In genomic region chr7:102034904-102035303, GRCm38 (mm10) we compare ENCODE assay signal across 12 mouse cellular contexts. TPM values are rescaled to one million over a fixed set of nuclear protein-coding genes. Genes with fewer than 3 reads are reported as not detected.
A peak's percentile ranks its signal among the peaks of the same experiment; 100 is the strongest.
DNase-seq lines count a peak whose midpoint lies in the region; ATAC-seq and TF ChIP-seq lines count a peak whose summit lies in the region.
"Had no signal": no experiment of that assay in that cellular context is flagged by ENCODE, and none has a peak within 500 bp of the region (broad histone marks: within the 10 kb centered on the region; RNA-seq: fewer than 3 reads in every experiment).

No protein-coding gene starts in this region.

- H3K4me2 ChIP-seq in liver, postnatal 0 days (ENCODE audit: low read depth, low read length): no peak overlapping the region
- H3K4me2 ChIP-seq: embryonic facial prominence, embryonic 13.5 days; neural tube, embryonic 12.5 days had no signal

- H3K27ac ChIP-seq in liver, postnatal 0 days (ENCODE audit: low read depth): no peak overlapping the region
- H3K27ac ChIP-seq: embryonic facial prominence, embryonic 13.5 days; neural tube, embryonic 12.5 days had no signal

- peaks cover 61% of the 10 kb centered on the region for H3K36me3 ChIP-seq in liver, postnatal 0 days (replicated peaks; ENCODE audit: insufficient read depth, low read length)
- peaks cover 99% of the 10 kb centered on the region for H3K36me3 ChIP-seq in E14TG2a.4 (ENCODE audit: insufficient read depth, low read length)

- H3K9ac ChIP-seq in liver, postnatal 0 days (replicated peaks): no peak overlapping the region
- H3K9ac ChIP-seq: embryonic facial prominence, embryonic 13.5 days; neural tube, embryonic 12.5 days had no signal

- H3K27me3 ChIP-seq in liver, postnatal 0 days (ENCODE audit: insufficient read depth, low read length): no peaks in the 10 kb centered on the region
- no peaks in the 10 kb centered on the region for H3K27me3 ChIP-seq in E14TG2a.4 (ENCODE audit: insufficient read depth, low read length)
- H3K27me3 ChIP-seq: embryonic facial prominence, embryonic 13.5 days; neural tube, embryonic 12.5 days had no signal

- no peaks in the 10 kb centered on the region for H3K9me3 ChIP-seq in liver, postnatal 0 days (ENCODE audit: low read length)
- no peaks in the 10 kb centered on the region for H3K9me3 ChIP-seq in E14TG2a.4 (ENCODE audit: low read length)
- H3K9me3 ChIP-seq: embryonic facial prominence, embryonic 13.5 days; neural tube, embryonic 12.5 days had no signal

- TF ChIP-seq EP300 in liver, postnatal 0 days (IDR thresholded peaks at IDR 0.05; ENCODE audit: low read depth): no peak

- WGBS in liver, postnatal 0 days (ENCODE audit: insufficient replicate concordance): 91% methylated on average over 1 of the region's 1 CpGs

- no peaks in the 10 kb centered on the region for H3K4me1 ChIP-seq in liver, postnatal 0 days (ENCODE audit: insufficient read depth)
- H3K4me1 ChIP-seq in E14TG2a.4 (replicated peaks; ENCODE audit: low read depth, low read length): no peaks in the 10 kb centered on the region
- H3K4me1 ChIP-seq: embryonic facial prominence, embryonic 13.5 days; neural tube, embryonic 12.5 days had no signal

- ATAC-seq in liver, postnatal 0 days: no peak
- no peak for ATAC-seq in frontal cortex, adult (ENCODE audit: low TSS enrichment)

- DNase-seq in cerebellum, postnatal 10 days: peak; percentile 47 to 50
- no peak for DNase-seq in cerebellum, postnatal 4 days (ENCODE audit: low spot score in 2 of 2)
- no peak for DNase-seq in liver, postnatal 0 days
- DNase-seq in liver: no peak
- DNase-seq in cerebellum, postnatal 25 days: peak; percentile 15 to 51
- no peak for DNase-seq in spleen, postnatal 36 days (ENCODE audit: low spot score in 2 of 2)
- DNase-seq: kidney, adult 8-10 months had no signal

- H3K4me3 ChIP-seq in liver, postnatal 0 days (ENCODE audit: low read depth, low read length): no peak overlapping the region
- no peak overlapping the region for H3K4me3 ChIP-seq in E14TG2a.4 (replicated peaks; ENCODE audit: low read length)
- H3K4me3 ChIP-seq: embryonic facial prominence, embryonic 13.5 days; neural tube, embryonic 12.5 days had no signal

- TF ChIP-seq CTCF in liver, postnatal 0 days (IDR thresholded peaks at IDR 0.05; ENCODE audit: low read depth): peak; percentile 54
- peak; percentile 29 for TF ChIP-seq CTCF in E14TG2a.4 (conservative IDR thresholded peaks at IDR 0.05; ENCODE audit: low read length)

RNA-seq across cellular contexts. Expression of gene Il18bp, which starts 16.4 kb away (rescaled TPM):
- polyA plus RNA-seq in liver, postnatal 0 days (2015; fragmentation: Nextera tagmentation; extraction: Ambion mirVana): 37.7 and 40.6 TPM in 2 replicates

RNA-seq across cellular contexts. Expression of gene Rnf121, which starts 30.4 kb away (rescaled TPM):
- polyA plus RNA-seq in liver, postnatal 0 days (2015; fragmentation: Nextera tagmentation; extraction: Ambion mirVana): 8.1 and 10.0 TPM in 2 replicates

RNA-seq across cellular contexts. Expression of gene Xndc1, which starts 30.4 kb away (rescaled TPM):
- polyA plus RNA-seq in liver, postnatal 0 days (2015; fragmentation: Nextera tagmentation; extraction: Ambion mirVana): 4.5 and 5.8 TPM in 2 replicates

RNA-seq across cellular contexts. Expression of gene Xntrpc, which starts 30.6 kb away (rescaled TPM):
- 0.15 and 0.20 TPM in 2 replicates for polyA plus RNA-seq in liver, postnatal 0 days (2015; fragmentation: Nextera tagmentation; extraction: Ambion mirVana)

RNA-seq across cellular contexts. Expression of gene Trpc2, which starts 48.0 kb away (rescaled TPM):
- polyA plus RNA-seq in liver, postnatal 0 days (2015; fragmentation: Nextera tagmentation; extraction: Ambion mirVana): not detected in 2 replicates
- polyA plus RNA-seq: embryonic facial prominence, embryonic 13.5 days; stomach, embryonic 16.5 days had no signal

Comparison
In these comparisons a context has a peak if more than half of its experiments do, and no peak if none do; other contexts are left out.
1. DNase-seq: peak in cerebellum, postnatal 10 days (2 of 2) and cerebellum, postnatal 25 days (2 of 2); none in cerebellum, postnatal 4 days (0 of 2), liver, postnatal 0 days (single experiment), liver (single experiment) and spleen, postnatal 36 days (0 of 2).